Mouse (Mus musculus) kidney, postnatal 4 days (tissue): Measurements from ENCODE around the gene Cpne6.

ENCODE experiments used
- DNase-seq, 2 experiments: peaks; one replicate each; pipeline ENCODE4 v3.0.0; 2021; ENCODE audit warnings: mixed read lengths in 2 of 2

Cpne6 gene

DNA sequence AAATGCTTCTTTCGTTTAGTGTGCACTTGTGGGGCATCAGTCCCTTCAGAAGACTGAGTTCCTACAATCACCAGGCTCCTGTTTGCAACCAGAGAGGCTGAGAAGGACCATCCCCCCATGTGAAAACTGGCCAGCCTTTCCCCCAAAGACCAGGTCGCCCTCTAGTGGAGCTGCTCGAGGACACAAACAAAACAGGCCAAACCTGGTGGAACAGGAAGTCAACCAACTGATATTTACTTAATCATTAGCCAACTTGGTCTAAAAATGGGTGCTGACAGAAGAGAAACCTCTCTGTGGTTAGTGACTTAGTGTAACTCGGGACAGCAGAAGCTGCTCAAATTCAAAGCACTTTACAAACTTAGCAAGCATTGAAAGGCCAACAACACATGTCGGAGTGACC lies 46.8 kb downstream of the Cpne6 start:
- DNase-seq = peak; percentile 90 to 93

DNA sequence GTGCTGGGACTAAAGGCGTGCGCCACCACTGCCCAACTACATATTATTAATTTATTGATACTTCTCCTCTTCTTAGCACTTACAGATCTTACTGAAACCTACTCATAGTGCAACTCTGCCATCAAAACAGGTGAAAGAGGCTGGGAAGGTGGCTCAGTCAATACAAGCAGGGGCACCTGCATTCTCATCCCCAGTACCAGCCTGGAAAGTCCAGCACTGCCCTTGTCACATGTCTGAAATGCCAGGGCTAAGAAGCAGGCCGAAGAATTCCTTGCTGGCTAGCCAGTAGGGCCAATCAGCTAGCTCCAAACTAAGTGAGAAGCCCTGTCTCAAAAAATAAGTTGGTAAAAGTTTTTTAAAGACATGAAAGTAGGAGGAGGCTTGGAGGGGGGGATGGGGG lies 47.3 kb downstream of the Cpne6 start:
- peak in 1 of 2 experiments; percentile 42 for DNase-seq

DNA sequence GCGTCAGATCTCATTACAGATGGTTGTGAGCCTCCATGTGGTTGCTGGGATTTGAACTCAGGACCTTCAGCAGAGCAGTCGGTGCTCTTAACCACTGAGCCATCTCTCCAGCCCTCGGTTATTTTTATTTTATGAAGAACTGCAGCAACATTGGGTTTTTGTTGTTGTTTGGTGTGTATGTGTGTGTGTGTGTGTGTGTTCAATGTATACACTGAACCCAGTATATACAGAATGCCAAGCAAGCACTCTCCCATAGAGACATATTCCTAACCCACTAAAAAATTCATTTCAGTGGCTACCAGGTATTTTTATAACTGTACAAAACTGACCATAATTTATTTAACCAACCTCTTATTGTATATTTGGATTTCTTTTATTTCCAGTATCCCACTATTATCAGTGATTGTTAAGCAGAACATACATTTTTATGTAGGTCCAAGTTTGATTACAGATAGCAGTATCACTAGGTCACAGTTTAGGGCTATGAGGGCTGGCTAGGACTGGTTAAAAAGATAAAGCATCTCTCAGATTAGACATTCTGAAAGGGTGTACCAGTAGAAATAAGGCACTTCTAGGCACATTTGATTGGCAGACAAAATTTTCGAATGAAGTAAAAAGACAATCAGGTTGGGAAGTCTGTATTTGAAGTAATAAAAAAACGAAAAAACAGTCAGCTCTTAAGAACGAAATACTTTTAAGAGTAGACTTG lies 48.6 kb downstream of the Cpne6 start:
- DNase-seq = no peak

DNA sequence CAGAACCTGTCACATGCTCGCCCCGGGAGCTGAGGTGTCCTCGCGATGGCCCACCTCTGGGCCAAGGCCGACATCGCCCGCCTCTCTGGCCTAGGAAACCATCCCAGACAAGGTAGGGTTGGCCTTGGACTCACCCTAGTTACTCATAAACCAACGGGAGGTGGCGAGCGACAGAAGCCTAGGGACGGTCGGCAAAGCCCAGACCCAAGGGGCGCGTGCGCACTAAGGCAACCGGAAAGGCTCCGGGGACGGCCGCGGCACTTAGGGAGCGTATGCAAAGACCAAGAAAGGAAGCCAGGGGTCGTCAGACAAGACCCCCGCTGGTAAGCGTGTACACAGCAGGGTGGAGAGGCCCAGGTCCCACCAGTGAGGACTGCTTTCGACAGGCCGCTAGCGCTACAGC lies 49.6 kb downstream of the Cpne6 start, which contains the start of gene Dcaf11:
Gene Dcaf11, plus strand, starts transcription at position 208 of the 403 bp plus-strand sequence.
- peak; percentile 93 to 97 for DNase-seq

DNA sequence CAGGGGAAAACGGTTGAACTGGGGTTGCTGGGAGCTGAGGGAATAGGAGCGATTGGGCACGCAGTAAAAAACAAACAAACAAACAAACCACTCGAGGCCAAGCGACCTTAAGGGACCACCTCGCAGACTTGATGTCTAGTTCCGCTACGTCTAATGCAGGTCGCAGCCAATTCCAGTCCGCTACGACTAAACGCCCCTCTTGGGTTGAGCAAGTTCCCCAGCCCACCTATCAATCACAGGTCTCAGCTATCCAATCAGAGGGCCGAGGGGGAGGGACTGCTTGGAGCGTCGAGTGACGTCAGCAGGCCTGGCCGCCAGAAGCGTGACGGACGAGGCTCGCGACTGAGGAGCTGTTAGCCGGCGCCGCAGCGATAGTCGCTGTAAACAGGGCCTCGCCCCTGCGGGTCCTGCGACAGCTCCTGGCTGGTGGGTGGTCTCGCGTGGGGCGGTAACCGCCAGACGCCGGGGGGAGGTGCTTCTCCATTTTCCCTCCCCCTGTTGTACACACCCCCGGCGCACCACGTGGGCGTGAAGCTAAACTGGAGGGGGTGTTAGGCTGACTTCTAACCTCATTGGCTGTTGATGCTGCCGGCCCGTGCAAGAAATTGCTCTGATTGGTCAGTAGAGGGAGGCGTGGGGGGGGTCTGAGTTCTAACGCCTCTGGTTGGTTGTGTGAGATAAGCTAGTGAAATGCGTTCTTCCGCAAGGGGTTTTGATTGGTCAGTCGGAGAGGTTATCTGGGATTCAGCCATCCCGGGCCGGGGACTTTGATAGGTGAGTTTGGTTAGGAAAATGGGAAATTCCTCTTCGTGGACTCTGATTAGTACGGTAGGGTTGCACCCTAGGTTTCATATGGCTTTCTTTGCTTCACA lies 50.2 kb downstream of the Cpne6 start, which contains the start of gene A730061H03Rik:
Gene A730061H03Rik, minus strand, starts transcription at position 205 of the 872 bp plus-strand sequence.
- peak; percentile 97 to 99 for DNase-seq

DNA sequence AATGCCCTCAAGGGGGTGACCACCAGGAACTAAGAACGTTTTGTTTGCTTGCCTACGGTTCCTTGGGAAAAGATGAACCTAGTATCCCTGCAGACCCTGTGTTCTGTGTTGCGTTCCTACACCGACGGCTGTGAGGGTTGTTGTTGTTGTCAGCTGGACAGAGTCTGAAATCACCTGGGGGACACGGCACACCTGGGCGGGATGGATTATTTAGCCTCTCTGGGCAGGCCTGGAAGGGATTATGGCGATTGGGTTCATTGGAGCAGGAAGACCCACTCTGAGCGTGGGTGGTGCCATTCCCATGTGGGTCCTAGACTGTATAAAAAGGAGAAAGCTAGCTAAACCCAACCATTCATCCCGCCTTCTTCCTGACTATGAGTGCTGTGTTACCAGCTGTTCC lies 51.6 kb downstream of the Cpne6 start:
- peak in 1 of 2 experiments; percentile 33 for DNase-seq

DNA sequence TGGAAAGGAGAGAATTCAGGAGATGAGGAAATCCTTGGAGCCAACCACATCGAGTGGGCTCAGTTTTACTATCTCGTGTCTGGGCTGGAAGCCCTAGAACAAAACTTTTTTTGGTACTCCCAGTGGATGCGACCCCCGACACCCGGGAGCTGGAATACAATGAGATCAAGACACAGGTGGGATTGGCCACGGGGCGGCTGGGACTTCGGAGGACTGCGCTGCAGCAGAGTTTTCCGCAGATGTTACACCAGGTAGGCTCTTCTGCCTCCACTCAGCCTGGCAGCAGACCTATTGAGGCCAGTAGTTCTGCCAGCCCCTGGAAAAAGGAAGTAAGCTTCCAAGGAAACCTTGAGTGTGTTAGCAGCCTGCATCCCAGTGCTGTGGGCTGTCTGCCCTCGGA lies 53.0 kb downstream of the Cpne6 start:
- DNase-seq = no peak

DNA sequence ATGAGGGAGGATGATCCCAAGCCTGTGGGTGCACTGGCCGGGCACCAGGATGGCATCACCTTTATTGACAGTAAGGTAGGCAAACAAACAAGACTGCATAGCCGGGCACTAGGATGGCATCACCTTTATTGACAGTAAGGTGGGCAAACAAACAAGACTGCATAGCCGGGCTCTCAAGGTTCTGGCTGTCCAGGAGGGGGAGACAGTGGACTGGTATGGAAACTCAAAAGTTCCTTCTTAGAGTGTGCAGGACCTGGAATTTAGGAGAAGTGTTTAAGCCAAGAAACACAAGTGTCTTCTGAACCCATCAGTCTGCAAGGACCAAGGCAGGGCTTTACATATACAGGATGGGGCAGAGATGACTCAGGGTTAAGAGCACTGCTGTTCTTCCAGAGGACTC lies 55.5 kb downstream of the Cpne6 start:
- DNase-seq = no peak
